Mouse (Mus musculus): ENCODE measurements at regions not wholly inside any gene's neighbourhood (a gene's known extent, or its start where the extent isn't known, plus 50 kb on each side); places are given as distances from the start of the nearest gene placed in this dataset.

GRCm38 (mm10) chr16:77394054-77394716, 207.7 kb downstream of the Gm11146 start:
- DNase-seq, result no peak

- no peak for DNase-seq
Measured at GRCm38 (mm10) chr16:77393470-77393869, 208.4 kb downstream of the Gm11146 start.

GRCm38 (mm10) chr16:77392205-77392604, 209.7 kb downstream of the Gm11146 start:
- DNase-seq, result no peak

- DNase-seq, result peak; percentile 24
Measured at GRCm38 (mm10) chr16:77384021-77384729, 217.7 kb downstream of the Gm11146 start.

- DNase-seq, result no peak
Measured at GRCm38 (mm10) chr16:77382790-77383189, 219.1 kb downstream of the Gm11146 start.

GRCm38 (mm10) chr16:77372768-77373167, 229.1 kb downstream of the Gm11146 start:
- DNase-seq, result no peak

- DNase-seq, result no peak
Measured at GRCm38 (mm10) chr16:77369810-77370209, 232.1 kb downstream of the Gm11146 start.

GRCm38 (mm10) chr16:77365254-77365653, 236.6 kb downstream of the Gm11146 start:
- no peak for DNase-seq

GRCm38 (mm10) chr16:77364439-77364838, 237.5 kb downstream of the Gm11146 start:
- no peak for DNase-seq

- no peak for DNase-seq
Measured at GRCm38 (mm10) chr16:77359190-77359589, 242.7 kb downstream of the Gm11146 start.

GRCm38 (mm10) chr16:77355260-77355659, 246.6 kb downstream of the Gm11146 start:
- DNase-seq, result peak; percentile 48

- DNase-seq, result no peak
Measured at GRCm38 (mm10) chr16:77354201-77354712, 247.6 kb downstream of the Gm11146 start.

- no peak for DNase-seq
Measured at GRCm38 (mm10) chr16:77346128-77346527, 255.8 kb downstream of the Gm11146 start.

GRCm38 (mm10) chr16:77332285-77332684, 269.6 kb downstream of the Gm11146 start:
- peak; percentile 31 for DNase-seq

GRCm38 (mm10) chr16:77330996-77331395, 270.9 kb downstream of the Gm11146 start:
- peak; percentile 82 for DNase-seq

- peak; percentile 65 for DNase-seq
Measured at GRCm38 (mm10) chr16:77329711-77330530, 272.0 kb downstream of the Gm11146 start.

GRCm38 (mm10) chr16:77329160-77329691, 272.7 kb downstream of the Gm11146 start:
- DNase-seq, result peak; percentile 90

GRCm38 (mm10) chr16:77328628-77329159, 273.2 kb downstream of the Gm11146 start:
- DNase-seq, result no peak

- peak; percentile 25 for DNase-seq
Measured at GRCm38 (mm10) chr16:77328049-77328448, 273.8 kb downstream of the Gm11146 start.

- peak; percentile 73 for DNase-seq
Measured at GRCm38 (mm10) chr16:77322338-77322737, 279.6 kb downstream of the Gm11146 start.

- DNase-seq, result no peak
Measured at GRCm38 (mm10) chr16:77318150-77318549, 283.7 kb downstream of the Gm11146 start.

- no peak for DNase-seq
Measured at GRCm38 (mm10) chr16:77315354-77315753, 286.5 kb downstream of the Gm11146 start.

- no peak for DNase-seq
Measured at GRCm38 (mm10) chr16:77313195-77313594, 288.7 kb downstream of the Gm11146 start.
